Mouse (Mus musculus) stomach, embryonic 14.5 days (tissue): ENCODE data around the gene Phlda1. TPM values are rescaled to one million over a fixed set of nuclear protein-coding genes. Genes with fewer than 3 reads are reported as not detected.

Experiments used
- ATAC-seq: fragments of 200-750 bp; cut with Nextera tagmentation; 2 replicates; pipeline ENCODE4 v1.8.0; 2017; ENCODE audit warnings: low read depth, moderate TSS enrichment; ENCODE audit not compliant: insufficient number of reproducible peaks, insufficient read depth, low FRiP score
- H3K27ac ChIP-seq: fragments of 300-500 bp; sonication (generic); 2 replicates; pipeline ENCODE4 v1.5.1; 2014; ENCODE audit warnings: mild to moderate bottlenecking, low read length, moderate library complexity, mixed read lengths
- H3K27me3 ChIP-seq: fragments of 300-500 bp; sonication (generic); 2 replicates; pipeline ENCODE4 v1.6.1; 2014; ENCODE audit warnings: low read length, control low read depth, mixed read lengths; ENCODE audit not compliant: control insufficient read depth, insufficient read depth
- H3K36me3 ChIP-seq: fragments of 300-500 bp; sonication (generic); 2 replicates; pipeline ENCODE4 v1.6.1; 2014; ENCODE audit warnings: mild to moderate bottlenecking, control low read depth, low read length, moderate library complexity, mixed read lengths; ENCODE audit not compliant: control insufficient read depth, insufficient read depth
- H3K4me1 ChIP-seq: fragments of 300-500 bp; sonication (generic); 2 replicates; pipeline ENCODE4 v1.6.1; 2014; ENCODE audit warnings: low read length, control low read depth, mixed read lengths; ENCODE audit not compliant: control insufficient read depth, insufficient read depth
- H3K4me2 ChIP-seq: fragments of 300-500 bp; sonication (generic); replicated peaks from 2 replicates; pipeline ENCODE4 v1.6.1; 2014; ENCODE audit warnings: low read depth, low read length, control low read depth
- H3K4me3 ChIP-seq: fragments of 300-500 bp; sonication (generic); 2 replicates; pipeline ENCODE4 v1.5.1; 2014; ENCODE audit warnings: low read depth, low read length, control low read depth
- H3K9ac ChIP-seq: fragments of 300-500 bp; sonication (generic); replicated peaks from 2 replicates; pipeline ENCODE4 v1.6.1; 2014; ENCODE audit warnings: low read depth, mild to moderate bottlenecking, control low read depth, low read length, moderate library complexity, mixed read lengths
- H3K9me3 ChIP-seq: fragments of 300-500 bp; sonication (generic); 2 replicates; pipeline ENCODE4 v1.6.1; 2016; ENCODE audit warnings: low read depth, low read length, control low read depth; ENCODE audit not compliant: control insufficient read depth
- WGBS: fragments of 180-500 bp; shearing (Covaris S2); extraction: QIAGEN DNeasy Blood & Tissue Kit; methylation state at CpG from one replicate; pipeline ENCODE4 v1.1.7; 2014; 5-methylcytosine and 5-hydroxymethylcytosine counted together
- polyA plus RNA-seq: library from polyadenylated mRNA; unstranded; fragments of >200 nt; fragmentation: Nextera tagmentation; extraction: Ambion mirVana; gene quantifications from 2 replicates; pipeline ENCODE4 v1.2.1, GENCODE M21; 2014

Gene Phlda1
- polyA plus RNA-seq, 1 experiment from 2014 or later = 56.3 TPM

DNA sequence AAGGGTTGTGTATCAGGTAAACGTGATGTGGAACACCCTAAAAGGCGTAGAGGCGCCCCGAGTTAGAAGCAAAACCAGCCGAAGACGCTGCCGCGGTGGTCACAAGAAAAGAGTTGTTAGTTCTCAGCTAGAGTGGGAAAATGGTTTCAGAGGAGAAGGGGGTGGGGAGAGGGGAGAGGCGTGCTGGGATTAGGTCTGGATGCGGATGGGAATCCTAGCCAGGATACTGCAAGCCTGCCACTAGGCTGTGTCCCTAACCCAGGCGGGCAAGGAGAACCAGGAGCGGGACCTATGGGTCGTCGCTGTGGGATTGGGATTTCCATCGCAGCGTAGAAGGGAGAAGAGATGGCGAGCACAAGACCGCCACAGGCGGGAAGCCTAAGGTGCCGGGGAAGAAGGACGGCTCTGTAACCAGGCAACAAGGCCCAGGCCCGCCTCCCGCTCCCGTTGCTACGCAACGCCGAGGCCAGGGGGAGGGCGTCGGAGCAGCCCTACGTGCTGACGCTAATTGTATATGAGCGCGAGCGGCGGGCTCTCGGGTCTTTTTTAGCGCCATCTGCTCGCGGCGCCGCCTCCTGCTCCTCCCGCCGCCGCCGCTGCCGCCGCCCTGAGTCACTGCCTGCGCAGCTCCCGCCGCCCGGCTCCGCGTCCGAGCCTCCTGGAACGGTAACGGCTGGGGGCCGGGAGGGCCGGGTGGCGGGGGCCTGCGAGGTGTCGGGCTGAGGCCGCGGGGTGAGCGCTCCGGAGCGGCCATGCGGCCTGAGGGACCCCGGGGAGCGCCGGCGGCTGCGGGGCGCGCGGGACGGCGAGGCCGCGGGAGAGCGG, 33.2 kb upstream of the Phlda1 start, which contains the start of gene Nap1l1:
Gene Nap1l1 (plus strand): TSS at position 538 of the 825 bp plus-strand sequence.
- Histone ChIP-seq H3K27me3 (no peaks in the 10 kb centered on the region), H3K36me3 (no peaks in the 10 kb centered on the region), H3K4me1 (peaks cover 20% of the 10 kb centered on the region), H3K9me3 (no peaks in the 10 kb centered on the region), H3K4me2 (peak within 1 kb of the TSS; percentile 72), H3K27ac (peak within 1 kb of the TSS; percentile 89), H3K9ac (peak within 1 kb of the TSS; percentile 95), H3K4me3 (peak within 1 kb of the TSS; percentile 89)
- under 1% methylated on average over 80 of the region's 80 CpGs for WGBS
- peak; percentile 99 for ATAC-seq

DNA sequence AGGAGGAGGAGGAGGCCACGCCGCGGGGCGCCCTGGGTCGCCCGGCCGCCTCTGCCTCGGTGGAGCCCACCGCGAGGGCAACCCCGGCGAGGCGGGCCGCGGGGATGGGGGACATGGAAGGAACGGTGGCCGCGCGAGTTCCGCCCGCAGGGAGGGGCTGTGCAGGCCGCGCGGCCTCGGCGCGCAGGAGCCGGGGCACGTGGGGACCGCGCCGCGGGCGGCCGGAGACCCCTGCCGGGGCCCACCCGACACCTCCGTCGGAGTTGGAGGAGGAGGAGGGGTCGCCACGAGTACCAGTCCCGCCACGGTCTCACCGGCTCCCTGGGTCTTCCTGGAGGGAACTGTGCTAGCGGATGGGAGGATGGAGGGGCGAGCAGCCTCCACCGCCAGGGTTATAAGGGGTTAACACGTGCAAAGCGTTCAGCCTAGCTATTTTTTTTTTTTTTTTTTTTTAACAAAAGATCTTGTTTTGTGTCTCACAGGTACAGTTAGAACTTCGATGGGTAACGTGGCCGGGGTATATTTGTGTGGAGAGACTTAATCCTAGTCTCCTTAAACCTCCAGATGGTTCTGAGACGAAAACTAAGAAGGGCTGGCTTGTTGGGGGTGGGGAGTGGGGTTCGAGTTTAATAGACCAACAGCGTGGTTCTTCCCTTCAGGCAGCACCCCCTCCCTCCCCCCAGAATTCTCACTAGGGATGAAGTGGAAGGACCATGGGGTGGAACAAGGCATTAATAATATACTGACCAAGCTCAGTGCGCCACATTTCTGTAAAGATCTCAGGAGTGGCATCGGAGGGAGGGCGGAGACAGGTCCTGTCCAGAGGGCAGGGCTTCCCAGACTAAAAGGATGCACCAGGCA, 32.3 kb upstream of the Phlda1 start:
- Histone ChIP-seq H3K27me3 (no peaks in the 10 kb centered on the region), H3K4me2 (peak overlapping the region; percentile 72), H3K4me3 (peak overlapping the region; percentile 89), H3K27ac (peak overlapping the region; percentile 89), H3K9me3 (no peaks in the 10 kb centered on the region), H3K36me3 (no peaks in the 10 kb centered on the region), H3K4me1 (peaks cover 20% of the 10 kb centered on the region), H3K9ac (peak overlapping the region; percentile 95)
- WGBS = 0% methylated on average over 46 of the region's 58 CpGs
- ATAC-seq = peak; percentile 65

- ATAC-seq = no peak
- no peak overlapping the region for H3K27ac ChIP-seq
- H3K9ac ChIP-seq = no peak overlapping the region
- H3K27me3 ChIP-seq = no peaks in the 10 kb centered on the region
- no peaks in the 10 kb centered on the region for H3K36me3 ChIP-seq
- H3K4me2 ChIP-seq = 0 out of 2 replicates have a peak overlapping the region, but pooled peaks have one; percentile 10
- 40% methylated on average over 4 of the region's 4 CpGs for WGBS
- H3K9me3 ChIP-seq = no peaks in the 10 kb centered on the region
- peaks cover 20% of the 10 kb centered on the region for H3K4me1 ChIP-seq
- no peak overlapping the region for H3K4me3 ChIP-seq
These were observed 29.8 kb upstream of the Phlda1 start for GRCm38 (mm10) chr10:111476301-111476700.

GRCm38 (mm10) chr10:111476989-111477510, 29.0 kb upstream of the Phlda1 start:
- H3K36me3 ChIP-seq = 0 out of 2 replicates have a peak, but pooled peaks cover 5% of the 10 kb centered on the region
- 79% methylated on average over 6 of the region's 6 CpGs for WGBS
- ATAC-seq = no peak
- peaks cover 20% of the 10 kb centered on the region for H3K4me1 ChIP-seq
- no peaks in the 10 kb centered on the region for H3K9me3 ChIP-seq
- no peak overlapping the region for H3K4me3 ChIP-seq
- H3K27me3 ChIP-seq = no peaks in the 10 kb centered on the region
- H3K27ac ChIP-seq = no peak overlapping the region
- H3K4me2 ChIP-seq = no peak overlapping the region
- H3K9ac ChIP-seq = no peak overlapping the region

DNA sequence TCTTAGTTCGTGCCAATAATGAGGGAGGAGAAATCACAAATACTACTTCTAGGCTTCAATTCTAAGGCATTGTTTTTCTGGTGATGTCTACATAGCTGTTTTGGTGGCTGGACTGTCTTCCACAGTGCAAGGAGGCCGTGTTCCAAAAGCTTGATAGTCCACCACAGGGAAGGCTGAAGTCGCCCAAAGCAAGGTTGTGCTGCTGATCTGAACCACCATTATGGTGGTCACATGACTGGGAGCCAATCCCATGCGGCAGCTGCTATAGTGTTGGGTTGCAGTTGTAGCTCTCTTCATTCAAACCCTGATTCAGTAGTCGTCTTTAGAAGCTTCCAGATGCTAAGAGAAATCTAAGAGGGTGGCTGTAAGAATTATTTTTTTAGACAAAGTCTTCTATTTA, 26.5 kb upstream of the Phlda1 start:
- H3K9ac ChIP-seq = no peak overlapping the region
- H3K36me3 ChIP-seq = peaks cover 13% of the 10 kb centered on the region
- ATAC-seq = no peak
- H3K4me1 ChIP-seq = peaks cover 23% of the 10 kb centered on the region
- no peak overlapping the region for H3K4me2 ChIP-seq
- H3K9me3 ChIP-seq = no peaks in the 10 kb centered on the region
- H3K4me3 ChIP-seq = no peak overlapping the region
- 83% methylated on average over 5 of the region's 5 CpGs for WGBS
- no peaks in the 10 kb centered on the region for H3K27me3 ChIP-seq
- no peak overlapping the region for H3K27ac ChIP-seq

GRCm38 (mm10) chr10:111482654-111483053, 23.4 kb upstream of the Phlda1 start:
- Histone ChIP-seq H3K36me3 (peaks cover 34% of the 10 kb centered on the region), H3K9me3 (no peaks in the 10 kb centered on the region), H3K27ac (no peak overlapping the region), H3K4me2 (no peak overlapping the region), H3K27me3 (no peaks in the 10 kb centered on the region), H3K9ac (no peak overlapping the region), H3K4me1 (0 out of 2 replicates have a peak, but pooled peaks cover 3% of the 10 kb centered on the region), H3K4me3 (no peak overlapping the region)
- 95% methylated on average over 2 of the region's 2 CpGs for WGBS
- ATAC-seq = no peak

- Histone ChIP-seq H3K27me3 (no peaks in the 10 kb centered on the region), H3K9ac (no peak overlapping the region), H3K36me3 (peaks cover 38% of the 10 kb centered on the region), H3K4me3 (no peak overlapping the region), H3K9me3 (no peaks in the 10 kb centered on the region), H3K4me1 (0 out of 2 replicates have a peak, but pooled peaks cover 3% of the 10 kb centered on the region), H3K4me2 (no peak overlapping the region), H3K27ac (no peak overlapping the region)
- WGBS = 52% methylated on average over 5 of the region's 5 CpGs
- ATAC-seq = no peak
These were observed 22.0 kb upstream of the Phlda1 start for GRCm38 (mm10) chr10:111484079-111484478.

GRCm38 (mm10) chr10:111488793-111489192, 17.3 kb upstream of the Phlda1 start:
- no peak overlapping the region for H3K9ac ChIP-seq
- WGBS = 87% methylated on average over 2 of the region's 2 CpGs
- H3K4me2 ChIP-seq = no peak overlapping the region
- H3K4me3 ChIP-seq = no peak overlapping the region
- H3K4me1 ChIP-seq = no peaks in the 10 kb centered on the region
- peaks cover 56% of the 10 kb centered on the region for H3K36me3 ChIP-seq
- H3K9me3 ChIP-seq = no peaks in the 10 kb centered on the region
- H3K27ac ChIP-seq = no peak overlapping the region
- no peaks in the 10 kb centered on the region for H3K27me3 ChIP-seq
- ATAC-seq = no peak
